Mouse (Mus musculus): ENCODE data around the gene Mpp1.

DNA sequence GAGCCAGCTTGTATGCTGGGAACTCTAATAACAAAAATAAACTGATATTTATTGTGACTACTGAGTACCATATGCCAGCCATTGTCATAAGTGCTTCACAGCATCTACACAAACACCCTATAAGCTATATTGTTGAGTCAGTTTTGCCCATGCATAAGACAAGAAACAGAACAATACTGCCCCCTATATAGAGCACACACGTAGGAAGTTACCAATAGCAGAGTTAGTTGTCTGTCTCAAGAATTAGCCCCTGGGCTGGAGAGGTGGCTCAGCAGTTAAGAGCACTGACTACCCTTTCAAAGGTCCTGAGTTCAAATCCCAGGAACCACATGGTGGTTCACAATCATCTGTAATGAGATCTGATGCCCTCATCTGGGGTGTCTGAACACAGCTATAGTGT lies 45.2 kb downstream of the Mpp1 start:
- TF ChIP-seq CTCF (IDR thresholded peaks at IDR 0.05; ENCODE audit: borderline replicate concordance, control insufficient read depth, extremely low read depth, insufficient read depth, low read length, poor library complexity) = no peak
- TF ChIP-seq POLR2A (IDR thresholded peaks at IDR 0.05; ENCODE audit: control insufficient read depth, extremely low read depth, insufficient read depth, low read length, poor library complexity) = no peak
